Mouse (Mus musculus) 3134 (cell line): ENCODE data around the gene Esp38.
"Not testable (repeated sequence)": the region's sequence is repeated elsewhere in the genome, so short reads cannot be mapped to it uniquely, and the experiment has no call there.

Experiments
- DNase-seq: peaks from one replicate; pipeline ENCODE4 v3.0.0-alpha.2; 2011; ENCODE audit warnings: low spot score; ENCODE audit not compliant: insufficient read length; ENCODE audit errors: extremely low read depth

Esp38 gene

GRCm38 (mm10) chr17:39950220-39950619, at the start of gene Esp38:
Gene Esp38, plus strand, starts transcription at chr17:39950520.
- DNase-seq = no peak

- not testable (repeated sequence) for DNase-seq
Observed at GRCm38 (mm10) chr17:39902928-39903545, 47.3 kb upstream of the Esp38 start.
